13 mouse cellular contexts compared by ENCODE assay signal in the genomic region with DNA sequence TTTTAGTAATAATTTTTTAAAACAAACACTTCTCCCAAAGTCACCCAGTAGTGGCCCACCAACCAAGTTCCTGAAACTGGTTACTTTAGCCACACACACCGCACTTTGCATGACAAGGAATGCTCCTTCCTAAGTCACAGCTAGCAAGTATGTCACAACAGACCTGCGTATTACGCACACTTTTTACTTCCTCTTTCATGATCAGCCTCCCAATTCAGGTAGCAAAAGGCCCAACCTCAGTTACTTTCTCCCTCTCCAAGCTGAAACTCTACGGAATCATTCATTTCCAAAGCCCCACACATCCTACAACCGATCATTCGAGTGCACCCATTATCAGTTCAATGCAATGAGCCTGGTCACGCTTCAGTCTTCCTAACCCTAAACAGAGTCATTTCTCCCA. TPM values are rescaled to one million over a fixed set of nuclear protein-coding genes. Genes with fewer than 3 reads are reported as not detected.
DNase-seq lines count a peak whose midpoint lies in the region; ATAC-seq and TF ChIP-seq lines count a peak whose summit lies in the region.
"Had no signal": no experiment of that assay in that cellular context is flagged by ENCODE, and none has a peak within 500 bp of the region (broad histone marks: within the 10 kb centered on the region; RNA-seq: fewer than 3 reads in every experiment).

No protein-coding gene starts in this region.

- TF ChIP-seq RAD21 in MEL (IDR thresholded peaks at IDR 0.05; ENCODE audit: low read depth, low read length): no peak

- TF ChIP-seq EP300 in MEL (IDR thresholded peaks at IDR 0.05; ENCODE audit: low read depth in 1 of 2, low read length in 2 of 2): no peak

- 0 out of 2 replicates have a peak overlapping the region, but pooled peaks have one; percentile 12 for H3K27ac ChIP-seq in liver, embryonic 15.5 days (replicated peaks)
- H3K27ac ChIP-seq in liver, embryonic 12.5 days: no peak overlapping the region
- no peak overlapping the region for H3K27ac ChIP-seq in MEL (ENCODE audit: control insufficient read depth, low read depth, low read length)
- H3K27ac ChIP-seq: lung, embryonic 15.5 days had no signal

- no peaks in the 10 kb centered on the region for H3K79me2 ChIP-seq in MEL (ENCODE audit: control insufficient read depth, insufficient read depth, low read length, poor library complexity)

- H3K36me3 ChIP-seq in liver, embryonic 15.5 days (replicated peaks): no peaks in the 10 kb centered on the region
- H3K36me3 ChIP-seq in liver, embryonic 12.5 days: 0 out of 2 replicates have a peak, but pooled peaks cover 2% of the 10 kb centered on the region
- H3K36me3 ChIP-seq in MEL (ENCODE audit: control insufficient read depth in 1 of 2, insufficient read depth in 2 of 2, low read length in 2 of 2): no peaks in the 10 kb centered on the region
- H3K36me3 ChIP-seq: lung, embryonic 15.5 days had no signal

- peaks cover 3% of the 10 kb centered on the region; the same call in 1 of the 2 replicates for H3K4me1 ChIP-seq in liver, embryonic 15.5 days (replicated peaks)
- H3K4me1 ChIP-seq in liver, embryonic 12.5 days: peaks cover 13% of the 10 kb centered on the region
- peaks cover 0 to 3% of the 10 kb centered on the region in 2 experiments; a peak in 2 of 4 replicates for H3K4me1 ChIP-seq in MEL (ENCODE audit: control insufficient read depth in 1 of 2, insufficient read depth in 2 of 2, low read length in 2 of 2)

- no peak overlapping the region for H3K4me3 ChIP-seq in liver, embryonic 15.5 days (replicated peaks)
- no peak overlapping the region for H3K4me3 ChIP-seq in liver, embryonic 12.5 days
- H3K4me3 ChIP-seq in MEL (ENCODE audit: control insufficient read depth in 1 of 2, insufficient read depth in 1 of 2, low read depth in 2 of 2, low read length in 2 of 2): no peak overlapping the region
- H3K4me3 ChIP-seq: lung, embryonic 15.5 days had no signal

- no peak overlapping the region for H3K9ac ChIP-seq in liver, embryonic 15.5 days
- H3K9ac ChIP-seq in liver, embryonic 12.5 days: no peak overlapping the region
- no peak overlapping the region for H3K9ac ChIP-seq in MEL (ENCODE audit: control insufficient read depth, low read depth, low read length, poor library complexity, severe bottlenecking)
- H3K9ac ChIP-seq: forebrain, postnatal 0 days; lung, embryonic 15.5 days had no signal

- H3K9me3 ChIP-seq in liver, embryonic 15.5 days (replicated peaks): no peaks in the 10 kb centered on the region
- H3K9me3 ChIP-seq in liver, embryonic 12.5 days (replicated peaks): no peaks in the 10 kb centered on the region
- H3K9me3 ChIP-seq in MEL (replicated peaks; ENCODE audit: insufficient read depth, low read length): no peaks in the 10 kb centered on the region
- H3K9me3 ChIP-seq: lung, embryonic 15.5 days had no signal

- no peak for TF ChIP-seq POLR2A in MEL (IDR thresholded peaks at IDR 0.05; ENCODE audit: control insufficient read depth in 1 of 2, insufficient read depth in 1 of 2, low read depth in 1 of 2, low read length in 2 of 2, poor library complexity in 1 of 2)

- no peak for TF ChIP-seq CTCF in MEL (IDR thresholded peaks at IDR 0.05 in 2 of 3, conservative IDR thresholded peaks at IDR 0.05 in 1 of 3; ENCODE audit: control insufficient read depth in 1 of 3, insufficient read depth in 1 of 3, low read depth in 2 of 3, low read length in 3 of 3, poor library complexity in 1 of 3, severe bottlenecking in 1 of 3)

- peak; percentile 4 for DNase-seq in cerebellum, adult 11 months
- DNase-seq in cerebellum, postnatal 36 days: no peak
- DNase-seq in MEL (ENCODE audit: low read depth, low spot score) (peak; percentile 28), MN1 (ENCODE audit: low spot score) (no peak)
- DNase-seq in monocyte, adult 2 months (ENCODE audit: low read depth in 1 of 2, low spot score in 2 of 2): peak; percentile 57 to 59
- no peak for DNase-seq in thymus, postnatal 36 days
- DNase-seq: forebrain, postnatal 0 days; heart, postnatal 4 days; thymus, adult 18-20 months had no signal

- 50% methylated on average over 7 of the region's 7 CpGs for WGBS in liver, embryonic 15.5 days (ENCODE audit: insufficient replicate concordance)
- WGBS in liver, embryonic 12.5 days (ENCODE audit: insufficient replicate concordance): 53% methylated on average over 7 of the region's 7 CpGs

- no peak overlapping the region for H3K4me2 ChIP-seq in liver, embryonic 15.5 days
- no peak overlapping the region for H3K4me2 ChIP-seq in liver, embryonic 12.5 days
- H3K4me2 ChIP-seq: lung, embryonic 15.5 days had no signal

- H3K27me3 ChIP-seq in liver, embryonic 15.5 days: peaks cover 30% of the 10 kb centered on the region
- peaks cover 22% of the 10 kb centered on the region for H3K27me3 ChIP-seq in liver, embryonic 12.5 days (replicated peaks)
- H3K27me3 ChIP-seq in MEL (ENCODE audit: control insufficient read depth in 1 of 2, insufficient read depth in 2 of 2, low read length in 2 of 2): 0 out of 4 replicates have a peak, but pooled peaks cover 0 to 2% of the 10 kb centered on the region in 2 experiments
- H3K27me3 ChIP-seq: lung, embryonic 15.5 days had no signal

- no peak for ATAC-seq in liver, embryonic 15.5 days (ENCODE audit: insufficient read depth)
- no peak for ATAC-seq in liver, embryonic 12.5 days
- ATAC-seq: forebrain, postnatal 0 days; intestine, embryonic 16.5 days had no signal

TF ChIP-seq in MEL, 35 proteins besides CTCF, POLR2A, EP300 and RAD21:
- TF ChIP-seq JUND (IDR thresholded peaks at IDR 0.05; ENCODE audit: low read depth, low read length): no peak
- no peak for TF ChIP-seq TAL1 (IDR thresholded peaks at IDR 0.05; ENCODE audit: low read length)
- no peak for TF ChIP-seq MEF2A (IDR thresholded peaks at IDR 0.05; ENCODE audit: extremely low read depth, insufficient replicate concordance, low read depth, low read length, poor library complexity, severe bottlenecking)

RNA-seq across cellular contexts. Expression of gene Gfod1, which starts 8.3 kb away (rescaled TPM):
- polyA plus RNA-seq in liver, embryonic 15.5 days (2015; fragmentation: Nextera tagmentation; extraction: Ambion mirVana): 0.24 and 0.64 TPM in 2 replicates
- 0.18 and 0.54 TPM in 2 replicates for polyA plus RNA-seq in liver, embryonic 12.5 days (2016; fragmentation: Nextera tagmentation; extraction: Ambion mirVana)
- total RNA-seq in MEL (2012; rRNA removed): 0.27 and 0.62 TPM in 2 replicates
- under 1 TPM in 1 of 2 experiments, not detected in 1; 0.93 TPM for polyA plus RNA-seq in MEL (2012; ENCODE audit: insufficient read depth in 1 of 2, insufficient read length in 2 of 2, low read depth in 1 of 2, low replicate concordance in 2 of 2, missing spikeins in 1 of 2)

Comparison
In these comparisons a context has a peak if more than half of its experiments do, and no peak if none do; other contexts are left out.
1. DNase-seq: peak in cerebellum, adult 11 months (single experiment), MEL (single experiment) and monocyte, adult 2 months (2 of 2); none in cerebellum, postnatal 36 days (0 of 2), thymus, postnatal 36 days (0 of 2) and MN1 (single experiment).